Mouse (Mus musculus) bone marrow macrophage, adult 2 months (primary cell): Measurements from ENCODE around the gene Rasl11b. TPM values are rescaled to one million over a fixed set of nuclear protein-coding genes. Genes with fewer than 3 reads are reported as not detected.

ENCODE experiments used
- H3K27ac ChIP-seq: 2 replicates; pipeline ENCODE4 v1.5.1; 2012; ENCODE audit warnings: low read depth, low read length; ENCODE audit not compliant: insufficient read depth
- H3K4me1 ChIP-seq: 2 replicates; pipeline ENCODE4 v1.6.1; 2012; ENCODE audit warnings: low read length; ENCODE audit not compliant: control insufficient read depth, insufficient read depth
- H3K4me3 ChIP-seq: 2 replicates; pipeline ENCODE4 v1.5.1; 2012; ENCODE audit warnings: mild to moderate bottlenecking, low read length, moderate library complexity; ENCODE audit not compliant: insufficient read depth
- CTCF ChIP-seq: IDR thresholded peaks from 2 replicates; pipeline ENCODE4 v1.5.1; 2012; ENCODE audit warnings: low read depth, mild to moderate bottlenecking, low read length, moderate library complexity
- POLR2A ChIP-seq: IDR thresholded peaks from 2 replicates; pipeline ENCODE4 v1.6.1; 2012; ENCODE audit warnings: mild to moderate bottlenecking, low read depth, low read length, borderline replicate concordance
- polyA plus RNA-seq: library from polyadenylated mRNA; stranded (reverse); fragments of >200 nt; gene quantifications from 2 replicates; pipeline ENCODE4 v1.2.4, GENCODE M21; 2012; ENCODE audit not compliant: missing spikeins, insufficient read depth, insufficient read length

Rasl11b gene
- polyA plus RNA-seq, 1 experiment = not detected

- no peak for TF ChIP-seq POLR2A
- TF ChIP-seq CTCF = no peak
- H3K27ac ChIP-seq = no peak overlapping the region
- no peaks in the 10 kb centered on the region for H3K4me1 ChIP-seq
- no peak overlapping the region for H3K4me3 ChIP-seq
These were observed 33.1 kb upstream of the Rasl11b start for GRCm38 (mm10) chr5:74162013-74162412.

GRCm38 (mm10) chr5:74163141-74163540, 31.9 kb upstream of the Rasl11b start:
- H3K4me1 ChIP-seq = no peaks in the 10 kb centered on the region
- H3K4me3 ChIP-seq = no peak overlapping the region
- no peak overlapping the region for H3K27ac ChIP-seq
- no peak for TF ChIP-seq CTCF
- TF ChIP-seq POLR2A = no peak

DNA sequence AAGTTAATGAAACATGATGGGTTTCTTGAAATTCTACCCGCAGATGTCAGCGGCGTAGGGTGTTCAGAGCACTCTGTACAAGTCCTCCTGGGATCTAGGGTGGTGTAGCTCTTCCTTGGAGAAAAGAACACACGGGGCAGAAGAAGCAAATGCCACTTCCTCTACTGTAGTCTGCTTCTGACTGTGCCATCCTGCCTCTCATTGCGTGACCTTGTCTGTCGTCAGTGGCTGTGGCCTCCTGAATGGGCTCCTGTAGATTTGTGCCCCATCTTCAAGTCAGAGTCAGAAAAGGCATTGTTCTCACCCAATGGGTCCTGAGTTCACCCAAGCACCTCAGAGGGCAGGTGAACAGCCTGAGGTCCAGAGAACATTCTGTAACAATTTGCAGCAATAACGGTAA, 30.5 kb upstream of the Rasl11b start:
- Histone ChIP-seq H3K27ac (no peak overlapping the region), H3K4me1 (no peaks in the 10 kb centered on the region), H3K4me3 (no peak overlapping the region)
- TF ChIP-seq CTCF (no peak), POLR2A (no peak)

DNA sequence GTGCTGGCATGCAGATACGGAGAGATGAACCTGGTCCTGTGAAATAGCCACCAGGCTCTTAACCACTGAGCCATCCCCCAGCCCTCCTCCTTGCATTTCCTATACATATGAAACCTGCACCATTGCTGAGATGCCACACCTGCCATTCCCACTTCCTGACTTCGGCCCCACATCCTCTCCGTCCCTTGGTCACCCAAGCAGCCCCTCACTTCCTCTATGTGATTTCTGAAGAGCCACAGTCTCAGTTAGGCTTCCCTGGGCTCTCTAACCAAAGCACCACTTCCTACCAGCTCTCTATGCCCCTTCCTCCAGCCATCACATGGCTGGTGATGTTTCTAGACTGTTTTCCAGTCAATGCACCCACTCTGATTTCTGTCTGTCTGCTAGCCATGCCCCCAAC, 28.4 kb upstream of the Rasl11b start:
- no peak overlapping the region for H3K4me3 ChIP-seq
- TF ChIP-seq CTCF (no peak), POLR2A (no peak)
- no peaks in the 10 kb centered on the region for H3K4me1 ChIP-seq
- H3K27ac ChIP-seq = no peak overlapping the region

GRCm38 (mm10) chr5:74168085-74168484, 27.0 kb upstream of the Rasl11b start:
- H3K27ac ChIP-seq = no peak overlapping the region
- H3K4me3 ChIP-seq = no peak overlapping the region
- TF ChIP-seq POLR2A (no peak), CTCF (no peak)
- H3K4me1 ChIP-seq = no peaks in the 10 kb centered on the region

DNA sequence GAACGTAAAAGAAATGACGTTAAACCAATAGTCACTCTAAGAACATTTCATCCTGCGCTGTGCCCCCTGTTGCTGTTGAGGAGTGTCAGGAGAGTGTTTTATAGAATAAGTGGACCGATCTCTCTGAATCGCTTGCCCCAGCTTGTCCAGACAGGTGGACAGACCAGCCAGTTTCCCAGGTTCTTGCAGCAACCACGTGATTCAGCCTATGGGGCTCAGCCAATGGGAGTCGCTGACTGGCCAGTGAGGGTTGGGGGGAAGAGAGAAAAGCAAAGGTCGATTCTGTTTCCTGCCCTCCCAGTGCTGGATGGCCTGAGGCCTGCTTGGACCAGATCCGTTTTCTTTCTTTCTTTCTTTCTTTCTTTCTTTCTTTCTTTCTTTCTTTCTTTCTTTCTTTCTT, 23.3 kb upstream of the Rasl11b start:
- H3K4me3 ChIP-seq = no peak overlapping the region
- H3K27ac ChIP-seq = no peak overlapping the region
- TF ChIP-seq POLR2A = no peak
- H3K4me1 ChIP-seq = no peaks in the 10 kb centered on the region

DNA sequence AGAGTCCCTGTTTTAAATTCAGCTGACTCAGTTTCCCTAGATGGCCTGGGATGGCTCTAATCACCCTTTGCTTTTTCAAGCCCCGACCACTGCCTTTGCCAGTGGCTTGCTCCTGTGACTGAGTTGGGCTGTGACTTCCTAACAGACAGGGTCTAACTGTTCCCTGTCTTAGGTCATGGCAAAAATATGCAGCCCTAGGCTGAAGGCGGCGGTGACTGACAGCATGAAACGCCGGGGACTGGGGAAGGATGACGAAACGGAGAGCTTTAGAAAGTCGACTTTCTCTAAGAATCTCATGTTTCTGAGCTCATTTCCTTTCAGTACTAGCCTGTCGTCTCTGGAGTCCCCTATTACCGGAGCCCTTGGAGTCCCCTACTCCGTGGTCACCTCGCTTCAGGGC, 22.9 kb upstream of the Rasl11b start:
- no peaks in the 10 kb centered on the region for H3K4me1 ChIP-seq
- H3K4me3 ChIP-seq = no peak overlapping the region
- no peak overlapping the region for H3K27ac ChIP-seq
- no peak for TF ChIP-seq POLR2A
- no peak for TF ChIP-seq CTCF

GRCm38 (mm10) chr5:74173162-74173844, 21.8 kb upstream of the Rasl11b start:
- no peak for TF ChIP-seq POLR2A
- no peak for TF ChIP-seq CTCF
- H3K27ac ChIP-seq = no peak overlapping the region

DNA sequence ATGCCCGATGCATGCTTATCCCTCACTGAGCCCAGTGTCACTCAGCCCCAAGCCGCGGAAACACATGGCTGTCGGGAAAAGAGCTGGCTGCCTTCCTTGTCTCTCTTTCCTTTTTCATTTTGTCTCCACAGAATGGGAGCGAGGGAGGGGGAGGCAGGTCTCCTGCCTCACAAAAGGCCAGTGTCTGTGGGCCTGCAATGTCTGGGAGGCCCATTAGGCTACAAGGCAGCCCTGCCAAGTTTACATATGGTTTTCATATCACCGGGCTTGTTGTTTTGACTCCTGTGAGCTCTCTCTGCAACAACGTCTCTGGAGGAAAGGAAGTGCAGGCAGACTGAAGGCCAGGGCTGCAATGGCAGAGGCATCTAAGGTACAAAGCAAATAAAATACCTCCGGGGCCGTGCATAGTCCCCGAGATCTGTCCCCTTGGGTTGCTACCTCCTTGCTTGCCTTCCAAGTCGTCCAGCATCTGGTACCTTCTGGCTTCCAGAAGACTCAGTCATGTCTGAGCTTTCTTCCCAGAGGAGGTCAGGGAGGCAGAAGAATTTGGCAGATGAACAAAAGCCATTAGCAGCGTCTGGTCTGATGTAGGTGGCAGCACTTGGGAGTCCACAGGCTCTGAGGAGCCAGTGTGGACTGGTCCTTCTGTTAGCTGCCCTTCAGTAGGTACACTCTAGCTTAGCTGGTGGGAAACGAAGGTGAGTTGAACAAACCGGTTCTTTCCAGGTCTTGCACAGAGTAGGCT, 19.4 kb upstream of the Rasl11b start:
- no peak for TF ChIP-seq POLR2A
- TF ChIP-seq CTCF = no peak
- Histone ChIP-seq H3K27ac (no peak overlapping the region), H3K4me1 (no peaks in the 10 kb centered on the region), H3K4me3 (no peak overlapping the region)

More at GRCm38 (mm10) chr5:74173162-74173844, 21.8 kb upstream of the Rasl11b start:
- H3K4me1 ChIP-seq = no peaks in the 10 kb centered on the region
- H3K4me3 ChIP-seq = no peak overlapping the region

DNA sequence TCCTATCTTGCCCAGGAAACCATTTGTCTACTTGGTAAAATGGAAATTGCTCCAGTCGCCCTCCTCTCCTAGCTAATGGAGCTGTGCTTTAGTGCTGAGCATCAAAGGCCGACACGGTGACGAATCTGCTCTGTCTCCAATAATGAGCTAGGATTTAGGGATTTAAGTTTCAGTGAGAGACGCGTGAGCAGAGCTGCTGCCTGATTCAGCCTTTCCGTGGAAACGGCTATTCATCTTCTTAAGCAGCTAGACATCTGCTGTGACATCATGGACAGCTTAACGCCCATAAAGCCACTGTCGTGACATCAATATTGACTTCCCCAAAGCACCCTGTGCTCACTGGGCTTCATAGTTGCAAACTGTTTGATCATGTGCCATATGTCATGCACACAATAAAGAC, 14.9 kb upstream of the Rasl11b start:
- TF ChIP-seq POLR2A (no peak), CTCF (no peak)
- H3K4me1 ChIP-seq = no peaks in the 10 kb centered on the region
- no peak overlapping the region for H3K4me3 ChIP-seq
- no peak overlapping the region for H3K27ac ChIP-seq
